Mouse (Mus musculus) MEL (cell line): Measurements from ENCODE around the gene Ubap1l. TPM values are rescaled to one million over a fixed set of nuclear protein-coding genes. Genes with fewer than 3 reads are reported as not detected.

Experiments
- DNase-seq: peaks from one replicate; pipeline ENCODE4 v3.0.0; 2011; ENCODE audit warnings: low read depth, low spot score
- H3K27ac ChIP-seq: 2 replicates; pipeline ENCODE4 v1.5.1; 2012; ENCODE audit warnings: low read depth, mild to moderate bottlenecking, control low read depth, low read length, moderate library complexity; ENCODE audit not compliant: control insufficient read depth
- H3K27me3 ChIP-seq, 2 experiments: fragments of 150-350 bp in 1 of 2; sonication (generic) in 1 of 2; 2 replicates each; pipeline ENCODE4 v1.6.1; 2012; ENCODE audit warnings: low read length in 2 of 2, mild to moderate bottlenecking in 2 of 2, improper control_type of control experiment in 1 of 2, moderate library complexity in 1 of 2; ENCODE audit not compliant: insufficient read depth in 2 of 2, control insufficient read depth in 1 of 2
- H3K36me3 ChIP-seq, 2 experiments: 2 replicates each; pipeline ENCODE4 v1.6.1; 2012 to 2014; ENCODE audit warnings: low read length in 2 of 2, improper control_type of control experiment in 1 of 2, inconsistent platforms in 1 of 2, mild to moderate bottlenecking in 1 of 2; ENCODE audit not compliant: insufficient read depth in 2 of 2, control insufficient read depth in 1 of 2
- H3K4me1 ChIP-seq, 2 experiments: fragments of 150-350 bp in 1 of 2; sonication (generic) in 1 of 2; 2 replicates each; pipeline ENCODE4 v1.6.1; 2012; ENCODE audit warnings: low read length in 2 of 2, improper control_type of control experiment in 1 of 2, mild to moderate bottlenecking in 1 of 2; ENCODE audit not compliant: insufficient read depth in 2 of 2, control insufficient read depth in 1 of 2
- H3K4me3 ChIP-seq, 2 experiments: fragments of 150-350 bp in 1 of 2; sonication (generic) in 1 of 2; 2 replicates each; pipeline ENCODE4 v1.5.1; 2012; ENCODE audit warnings: low read depth in 2 of 2, low read length in 2 of 2, mild to moderate bottlenecking in 2 of 2, moderate library complexity in 2 of 2, control low read depth in 1 of 2, improper control_type of control experiment in 1 of 2; ENCODE audit not compliant: control insufficient read depth in 1 of 2, insufficient read depth in 1 of 2
- H3K79me2 ChIP-seq: 2 replicates; pipeline ENCODE4 v1.6.1; 2012; ENCODE audit warnings: mild to moderate bottlenecking, low read length, moderate library complexity; ENCODE audit not compliant: control insufficient read depth, poor library complexity, insufficient read depth
- H3K9ac ChIP-seq: 2 replicates; pipeline ENCODE4 v1.6.1; 2012; ENCODE audit warnings: low read depth, mild to moderate bottlenecking, control low read depth, low read length, moderate library complexity; ENCODE audit not compliant: control insufficient read depth, poor library complexity, severe bottlenecking
- H3K9me3 ChIP-seq: fragments of 150-350 bp; sonication (generic); replicated peaks from 2 replicates; pipeline ENCODE4 v1.6.1; 2012; ENCODE audit warnings: mild to moderate bottlenecking, low read length, improper control_type of control experiment, moderate library complexity; ENCODE audit not compliant: insufficient read depth
- CHD2 ChIP-seq: IDR thresholded peaks from 2 replicates; pipeline ENCODE4 v1.6.1; 2011; ENCODE audit warnings: low read length, improper control_type of control experiment
- CTCF ChIP-seq, 3 experiments: IDR thresholded peaks in 2 of 3; conservative IDR thresholded peaks in 1 of 3; 2 replicates each; pipeline ENCODE4 v1.5.1; 2011 to 2012; ENCODE audit warnings: low read length in 3 of 3, low read depth in 2 of 3, mild to moderate bottlenecking in 2 of 3, improper control_type of control experiment in 1 of 3, inconsistent platforms in 1 of 3, mixed read lengths in 1 of 3, moderate library complexity in 1 of 3; ENCODE audit not compliant: control insufficient read depth in 1 of 3, insufficient read depth in 1 of 3, poor library complexity in 1 of 3, severe bottlenecking in 1 of 3
- E2F4 ChIP-seq: IDR thresholded peaks from 2 replicates; pipeline ENCODE4 v1.6.1; 2011; ENCODE audit warnings: low read depth, low read length, improper control_type of control experiment, borderline replicate concordance
- ELF1 ChIP-seq: IDR thresholded peaks from 2 replicates; pipeline ENCODE4 v1.6.1; 2014; ENCODE audit warnings: low read depth, mild to moderate bottlenecking, inconsistent platforms, low read length, improper control_type of control experiment, moderate library complexity
- EP300 ChIP-seq, 2 experiments: IDR thresholded peaks; 2 replicates each; pipeline ENCODE4 v1.6.1; 2011; ENCODE audit warnings: improper control_type of control experiment in 2 of 2, low read length in 2 of 2, low read depth in 1 of 2, mild to moderate bottlenecking in 1 of 2
- JUND ChIP-seq: IDR thresholded peaks from 2 replicates; pipeline ENCODE4 v1.6.1; 2011; ENCODE audit warnings: low read depth, mild to moderate bottlenecking, improper control_type of control experiment, low read length
- KAT2A ChIP-seq: conservative IDR thresholded peaks from 2 replicates; pipeline ENCODE4 v1.6.1; 2012; ENCODE audit warnings: low read depth, low read length, improper control_type of control experiment, inconsistent platforms
- MAFK ChIP-seq: IDR thresholded peaks from 2 replicates; pipeline ENCODE4 v1.6.1; 2011; ENCODE audit warnings: low read depth, mild to moderate bottlenecking, low read length, improper control_type of control experiment, borderline replicate concordance
- MEF2A ChIP-seq: IDR thresholded peaks from 2 replicates; pipeline ENCODE4 v1.6.1; 2014; ENCODE audit warnings: low read depth, mild to moderate bottlenecking, inconsistent platforms, low read length, improper control_type of control experiment; ENCODE audit not compliant: poor library complexity, insufficient replicate concordance, severe bottlenecking; ENCODE audit errors: extremely low read depth
- MYC ChIP-seq: IDR thresholded peaks from 2 replicates; pipeline ENCODE4 v1.6.1; 2011; ENCODE audit warnings: low read depth, mild to moderate bottlenecking, low read length, improper control_type of control experiment, moderate library complexity
- NELFE ChIP-seq: IDR thresholded peaks from 2 replicates; pipeline ENCODE4 v1.6.1; 2011; ENCODE audit warnings: low read depth, low read length, improper control_type of control experiment
- NRF1 ChIP-seq: IDR thresholded peaks from 2 replicates; pipeline ENCODE4 v1.6.1; 2014; ENCODE audit warnings: low read depth, mild to moderate bottlenecking, inconsistent platforms, low read length, improper control_type of control experiment, moderate library complexity; ENCODE audit not compliant: poor library complexity, insufficient read depth, severe bottlenecking
- POLR2AphosphoS2 ChIP-seq: IDR thresholded peaks from 2 replicates; pipeline ENCODE4 v1.6.1; 2011; ENCODE audit warnings: low read length, improper control_type of control experiment
- POLR2AphosphoS5 ChIP-seq: IDR thresholded peaks from 2 replicates; pipeline ENCODE4 v1.6.1; 2012; ENCODE audit warnings: low read depth, borderline replicate concordance, mild to moderate bottlenecking, inconsistent platforms, low read length, moderate library complexity, mixed read lengths
- RCOR1 ChIP-seq: IDR thresholded peaks from 2 replicates; pipeline ENCODE4 v1.6.1; 2012; ENCODE audit warnings: low read depth, mild to moderate bottlenecking, inconsistent platforms, low read length, improper control_type of control experiment
- SIN3A ChIP-seq: IDR thresholded peaks from 2 replicates; pipeline ENCODE4 v1.6.1; 2012; ENCODE audit warnings: low read length, improper control_type of control experiment, inconsistent platforms
- TAL1 ChIP-seq: IDR thresholded peaks from 2 replicates; pipeline ENCODE4 v1.6.1; 2012; ENCODE audit warnings: mild to moderate bottlenecking, inconsistent platforms, low read length, moderate library complexity, mixed read lengths
- TCF12 ChIP-seq: IDR thresholded peaks from 2 replicates; pipeline ENCODE4 v1.6.1; 2014; ENCODE audit warnings: low read depth, mild to moderate bottlenecking, inconsistent platforms, low read length, improper control_type of control experiment, moderate library complexity
- UBTF ChIP-seq: IDR thresholded peaks from 2 replicates; pipeline ENCODE4 v1.6.1; 2012; ENCODE audit warnings: low read depth, mild to moderate bottlenecking, inconsistent platforms, low read length, improper control_type of control experiment, moderate library complexity, borderline replicate concordance; ENCODE audit not compliant: insufficient read depth
- USF1 ChIP-seq: IDR thresholded peaks from 2 replicates; pipeline ENCODE4 v1.6.1; 2014; ENCODE audit warnings: low read depth, mild to moderate bottlenecking, inconsistent platforms, low read length, improper control_type of control experiment, moderate library complexity
- ZKSCAN1 ChIP-seq: IDR thresholded peaks from 2 replicates; pipeline ENCODE4 v1.6.1; 2012; ENCODE audit warnings: low read depth, mild to moderate bottlenecking, inconsistent platforms, low read length, improper control_type of control experiment, moderate library complexity
- polyA plus RNA-seq, 2 experiments: library from polyadenylated mRNA; stranded (reverse) in 1 of 2; unstranded in 1 of 2; fragments of >175 nt in 1 of 2; fragments of >200 nt in 1 of 2; gene quantifications; 2 replicates each; pipeline versions ENCODE4 v1.2.1 to v1.2.4; 2012; ENCODE audit warnings: low replicate concordance in 2 of 2, low read depth in 1 of 2; ENCODE audit not compliant: insufficient read length in 2 of 2, insufficient read depth in 1 of 2, missing spikeins in 1 of 2
- total RNA-seq: library from RNA; depleted of rRNA; stranded (reverse); fragments of 300-350 nt; gene quantifications from 2 replicates; pipeline ENCODE4 v1.2.3, GENCODE M21; 2012

Gene Ubap1l
- total and polyA plus RNA-seq, 3 experiments: 0.08 TPM; not detected in 2

DNA sequence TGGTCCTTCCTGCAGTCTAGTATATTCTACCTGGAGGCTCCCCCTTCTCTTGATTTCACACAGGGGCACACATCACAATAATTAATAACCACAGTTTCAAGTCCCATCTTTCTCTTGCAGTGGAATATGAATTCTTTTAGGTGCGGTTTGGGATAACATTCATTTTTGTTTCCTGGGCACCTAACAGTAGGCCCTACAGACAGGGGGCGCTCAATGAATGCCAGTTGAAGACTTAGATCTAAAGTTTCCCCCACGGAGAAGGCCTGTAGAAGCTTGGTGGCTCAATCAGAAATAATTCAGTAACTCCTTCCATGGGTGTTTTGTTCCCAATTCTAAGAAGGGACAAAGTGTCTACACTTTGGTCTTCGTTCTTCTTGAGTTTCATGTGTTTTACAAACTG lies 11.6 kb downstream of the Ubap1l start (continued):
- TF ChIP-seq CHD2: no peak
- no peak for TF ChIP-seq MYC

DNA sequence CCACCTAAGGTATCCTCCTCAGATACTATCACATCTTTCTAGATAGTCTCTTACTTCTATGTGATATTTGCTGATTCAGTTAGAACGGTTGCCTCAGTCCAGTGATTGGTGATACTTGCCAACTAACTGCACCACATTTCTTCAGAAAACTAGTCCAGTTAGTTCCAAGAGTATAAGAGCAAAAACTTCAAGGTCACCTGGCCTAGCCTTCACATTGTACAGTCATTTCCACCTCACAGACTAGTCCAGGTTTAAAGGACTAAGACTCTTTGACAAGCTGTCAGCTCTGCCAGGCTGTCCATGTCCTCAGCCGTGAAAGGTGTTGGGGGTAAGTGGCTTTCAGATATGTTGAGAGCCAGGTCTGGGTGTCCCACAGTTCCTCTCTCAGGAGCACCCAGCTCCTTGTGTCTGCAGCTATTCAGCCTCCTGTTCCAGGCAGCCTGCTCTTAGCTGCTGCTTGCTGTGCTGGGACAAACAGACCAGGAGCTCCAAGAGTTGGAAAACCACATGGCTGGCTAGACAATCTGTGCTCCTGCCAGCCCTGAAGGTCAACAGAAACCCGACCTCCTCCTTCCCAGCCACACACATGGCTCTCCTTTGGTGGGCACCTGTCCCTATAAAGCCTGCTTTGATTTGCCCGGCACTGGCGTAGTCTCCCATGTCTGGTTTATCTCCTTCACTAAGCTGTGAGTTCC lies 13.8 kb downstream of the Ubap1l start:
- Histone ChIP-seq H3K9me3 (no peaks in the 10 kb centered on the region), H3K36me3 (no peaks in the 10 kb centered on the region), H3K27ac (no peak overlapping the region), H3K79me2 (no peaks in the 10 kb centered on the region), H3K9ac (no peak overlapping the region), H3K27me3 (no peaks in the 10 kb centered on the region), H3K4me1 (no peaks in the 10 kb centered on the region)
- DNase-seq: no peak
- TF ChIP-seq USF1 (no peak), EP300 (IDR thresholded peaks at IDR 0.05; ENCODE audit: low read depth in 1 of 2, low read length in 2 of 2) (no peak), MAFK (no peak), CTCF (IDR thresholded peaks at IDR 0.05 in 2 of 3, conservative IDR thresholded peaks at IDR 0.05 in 1 of 3; ENCODE audit: control insufficient read depth in 1 of 3, insufficient read depth in 1 of 3, low read depth in 2 of 3, low read length in 3 of 3, poor library complexity in 1 of 3, severe bottlenecking in 1 of 3) (no peak), SIN3A (no peak), CHD2 (no peak), ELF1 (no peak), POLR2AphosphoS2 (no peak), TCF12 (no peak), RCOR1 (no peak), NELFE (no peak), POLR2AphosphoS5 (no peak), KAT2A (no peak), JUND (no peak), NRF1 (no peak), UBTF (no peak)
- TF ChIP-seq, all 39 proteins: peak for 0
- no peak overlapping the region for H3K4me3 ChIP-seq

DNA sequence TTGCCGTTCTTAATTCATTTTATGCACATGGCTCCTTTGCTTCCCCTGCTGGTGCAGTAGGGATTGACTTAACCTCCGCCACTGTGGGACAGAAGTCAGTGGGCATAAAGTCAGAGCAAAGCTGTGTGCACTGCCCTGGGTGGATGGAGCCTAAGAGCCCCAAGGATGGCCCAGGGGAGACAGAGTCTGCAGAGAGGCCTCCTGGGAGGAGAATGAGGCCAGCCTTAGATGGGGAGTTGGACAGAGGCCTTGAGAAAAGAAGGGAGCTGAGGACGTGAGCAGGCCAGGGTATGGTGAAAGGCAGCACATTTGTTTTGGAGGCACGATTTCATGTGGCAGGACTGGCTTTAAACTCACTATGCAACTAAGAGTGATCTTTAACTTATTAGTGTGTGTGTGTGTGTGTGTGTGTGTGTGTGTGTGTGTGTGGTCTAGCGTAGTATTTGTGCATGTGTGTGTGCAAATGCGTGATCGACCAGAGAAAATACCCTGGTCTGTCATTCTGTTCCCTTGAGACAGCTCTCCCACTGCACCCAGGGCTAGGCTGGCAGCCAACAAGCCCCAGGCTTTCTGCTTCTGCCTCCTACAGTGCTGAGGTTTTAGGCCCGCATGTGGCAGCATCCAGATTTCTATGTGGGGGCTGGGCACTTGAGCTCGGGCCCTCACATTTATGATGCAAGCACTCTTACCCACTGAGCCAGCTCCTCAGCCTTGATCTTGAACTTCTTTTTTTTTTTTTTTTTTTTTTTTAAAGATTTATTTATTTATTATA lies 14.5 kb downstream of the Ubap1l start:
- Histone ChIP-seq H3K4me3 (no peak overlapping the region), H3K9me3 (no peaks in the 10 kb centered on the region), H3K4me1 (no peaks in the 10 kb centered on the region), H3K9ac (no peak overlapping the region), H3K27ac (no peak overlapping the region), H3K27me3 (no peaks in the 10 kb centered on the region), H3K79me2 (no peaks in the 10 kb centered on the region), H3K36me3 (no peaks in the 10 kb centered on the region)
- TF ChIP-seq TCF12 (no peak), NRF1 (no peak), CHD2 (no peak), KAT2A (no peak), MYC (no peak), RCOR1 (no peak), MEF2A (no peak), EP300 (IDR thresholded peaks at IDR 0.05; ENCODE audit: low read depth in 1 of 2, low read length in 2 of 2) (no peak), ZKSCAN1 (no peak), TAL1 (no peak), E2F4 (no peak)
- no peak for DNase-seq
